Mouse (Mus musculus) liver, embryonic 12.5 days (tissue): ENCODE measurements around the gene Wnt16. TPM values are rescaled to one million over a fixed set of nuclear protein-coding genes. Genes with fewer than 3 reads are reported as not detected.
A peak's percentile ranks its signal among the peaks of the same experiment; 100 is the strongest.

ENCODE experiments used
- ATAC-seq: fragments of 200-750 bp; cut with Nextera tagmentation; 2 replicates; pipeline ENCODE4 v1.8.0; 2017; ENCODE audit warnings: moderate number of reproducible peaks, mild to moderate bottlenecking, moderate library complexity
- H3K27ac ChIP-seq: fragments of 300-500 bp; sonication (generic); 2 replicates; pipeline ENCODE4 v1.5.1; 2016; ENCODE audit warnings: mild to moderate bottlenecking
- H3K27me3 ChIP-seq: fragments of 300-500 bp; sonication (generic); replicated peaks from 2 replicates; pipeline ENCODE4 v1.6.1; 2016; ENCODE audit warnings: mild to moderate bottlenecking, moderate library complexity
- H3K36me3 ChIP-seq: fragments of 300-500 bp; sonication (generic); 2 replicates; pipeline ENCODE4 v1.6.1; 2016; ENCODE audit warnings: mild to moderate bottlenecking, moderate library complexity
- H3K4me1 ChIP-seq: fragments of 300-500 bp; sonication (generic); 2 replicates; pipeline ENCODE4 v1.6.1; 2016
- H3K4me2 ChIP-seq: fragments of 300-500 bp; sonication (generic); 2 replicates; pipeline ENCODE4 v1.6.1; 2016; ENCODE audit warnings: mild to moderate bottlenecking, moderate library complexity
- H3K4me3 ChIP-seq: fragments of 300-500 bp; sonication (generic); 2 replicates; pipeline ENCODE4 v1.5.1; 2016; ENCODE audit warnings: mild to moderate bottlenecking, moderate library complexity
- H3K9ac ChIP-seq: fragments of 300-500 bp; sonication (generic); 2 replicates; pipeline ENCODE4 v1.6.1; 2016; ENCODE audit warnings: mild to moderate bottlenecking, moderate library complexity
- H3K9me3 ChIP-seq: fragments of 300-500 bp; sonication (generic); replicated peaks from 2 replicates; pipeline ENCODE4 v1.6.1; 2016; ENCODE audit warnings: mild to moderate bottlenecking, moderate library complexity
- WGBS: fragments of 180-500 bp; shearing (Covaris S2); methylation state at CpG from one replicate; pipeline ENCODE4 v1.1.7; 2016; ENCODE audit not compliant: insufficient replicate concordance; 5-methylcytosine and 5-hydroxymethylcytosine counted together
- polyA plus RNA-seq: library from polyadenylated mRNA; unstranded; fragments of >200 nt; fragmentation: Nextera tagmentation; extraction: Ambion mirVana; gene quantifications from 2 replicates; pipeline ENCODE4 v1.2.1, GENCODE M21; 2016

Wnt16 gene
- polyA plus RNA-seq, 1 experiment from 2014 or later: 0.26 TPM

DNA sequence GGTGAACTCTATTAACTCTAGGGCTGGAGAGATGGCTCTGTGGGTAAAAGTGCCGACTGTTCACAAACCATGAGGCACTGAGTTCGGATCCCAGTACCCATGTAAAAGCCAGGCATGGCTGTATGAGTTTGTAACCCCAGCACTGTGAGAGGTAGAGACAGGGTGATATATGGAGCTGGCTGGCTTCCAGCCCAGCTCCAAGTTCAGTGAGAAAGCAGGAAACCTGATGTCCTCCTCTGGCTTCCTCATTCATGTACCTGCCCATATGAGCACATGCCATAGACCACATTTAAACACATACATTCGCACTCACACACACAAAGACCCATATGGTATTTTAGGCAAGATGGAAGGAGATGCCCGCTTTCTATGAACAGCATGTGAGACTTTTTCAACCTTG lies 5.6 kb upstream of the Wnt16 start:
- Histone ChIP-seq H3K9ac (no peak overlapping the region), H3K36me3 (no peaks in the 10 kb centered on the region), H3K27me3 (peaks cover 11% of the 10 kb centered on the region), H3K27ac (no peak overlapping the region), H3K4me3 (no peak overlapping the region), H3K4me2 (no peak overlapping the region), H3K9me3 (no peaks in the 10 kb centered on the region), H3K4me1 (no peaks in the 10 kb centered on the region)
- ATAC-seq: no peak
- 66% methylated on average over 4 of the region's 4 CpGs for WGBS

DNA sequence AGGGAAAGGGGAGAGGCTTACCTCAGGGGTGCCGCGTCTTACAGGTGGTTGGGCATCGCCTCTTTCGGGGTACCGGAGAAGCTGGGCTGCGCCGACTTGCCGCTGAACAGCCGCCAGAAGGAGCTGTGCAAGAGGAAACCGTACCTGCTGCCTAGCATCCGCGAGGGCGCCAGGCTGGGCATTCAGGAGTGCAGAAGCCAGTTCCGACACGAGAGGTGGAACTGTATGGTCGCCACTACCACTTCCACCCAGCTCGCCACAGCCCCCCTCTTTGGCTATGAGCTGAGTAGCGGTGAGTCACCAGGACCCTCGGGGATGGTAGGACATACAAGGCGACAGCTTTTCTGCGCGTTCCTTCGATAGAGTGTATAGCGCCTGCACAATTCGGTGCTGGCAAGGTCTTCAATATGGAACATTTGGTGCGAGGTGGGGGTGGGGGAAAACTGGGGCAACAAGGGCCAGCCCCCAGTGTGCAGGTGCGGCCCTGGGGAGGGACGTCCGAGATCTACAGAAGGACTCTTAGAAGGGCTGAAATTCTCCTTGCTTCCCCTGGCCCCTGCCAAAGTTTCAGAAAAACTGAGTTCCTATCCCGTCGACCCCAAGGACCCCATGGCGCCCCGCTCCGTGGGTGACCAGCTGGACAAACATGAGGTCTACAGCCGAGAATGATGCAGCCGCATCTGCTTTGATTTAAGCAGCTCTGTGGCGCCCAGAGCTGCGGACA lies 872 bp downstream of the Wnt16 start:
- 2% methylated on average over 38 of the region's 38 CpGs for WGBS
- H3K4me3 ChIP-seq: peak overlapping the region; percentile 28
- no peak overlapping the region for H3K9ac ChIP-seq
- ATAC-seq: 0 out of 2 replicates have a peak, but pooled peaks have one; percentile 13
- H3K9me3 ChIP-seq: no peaks in the 10 kb centered on the region
- H3K27ac ChIP-seq: no peak overlapping the region
- peak overlapping the region; percentile 56 for H3K4me2 ChIP-seq
- peaks cover 7% of the 10 kb centered on the region; the same call in 1 of the 2 replicates for H3K4me1 ChIP-seq
- no peaks in the 10 kb centered on the region for H3K36me3 ChIP-seq
- peaks cover 43% of the 10 kb centered on the region for H3K27me3 ChIP-seq

DNA sequence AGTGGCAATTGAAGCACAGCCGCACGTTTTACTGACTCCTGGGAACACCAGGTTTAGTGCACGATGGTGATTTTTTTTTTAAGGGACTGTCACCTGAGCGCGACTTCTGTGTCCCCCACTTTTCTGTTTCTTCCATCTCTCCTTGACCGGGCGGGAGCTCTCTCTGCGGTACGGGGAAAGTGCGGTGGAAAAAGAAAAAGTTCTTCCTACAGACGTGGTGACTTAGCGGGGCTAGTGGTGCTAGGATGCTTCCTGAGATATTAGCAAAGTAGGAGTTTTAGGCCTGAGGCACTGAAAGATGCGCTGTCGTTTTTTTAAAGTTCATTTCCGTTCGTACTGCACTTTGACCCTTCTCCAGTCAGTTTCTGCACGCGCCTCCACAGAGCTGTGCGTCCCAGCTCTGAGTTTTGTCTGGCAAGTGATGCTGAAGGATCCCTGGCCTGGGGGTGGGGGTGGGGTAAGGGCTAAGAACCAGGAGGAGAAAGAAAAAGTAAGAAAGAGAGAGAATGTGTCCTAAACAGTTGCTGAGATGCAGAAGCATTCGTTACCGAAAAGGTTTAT lies 1.5 kb downstream of the Wnt16 start:
- 6% methylated on average over 21 of the region's 21 CpGs for WGBS
- no peak for ATAC-seq
- H3K27me3 ChIP-seq: peaks cover 43% of the 10 kb centered on the region
- H3K9me3 ChIP-seq: no peaks in the 10 kb centered on the region
- H3K27ac ChIP-seq: no peak overlapping the region
- H3K36me3 ChIP-seq: no peaks in the 10 kb centered on the region
- H3K4me2 ChIP-seq: peak overlapping the region; percentile 56
- peak overlapping the region; percentile 28 for H3K4me3 ChIP-seq
- H3K4me1 ChIP-seq: peaks cover 7% of the 10 kb centered on the region; the same call in 1 of the 2 replicates
- H3K9ac ChIP-seq: no peak overlapping the region

DNA sequence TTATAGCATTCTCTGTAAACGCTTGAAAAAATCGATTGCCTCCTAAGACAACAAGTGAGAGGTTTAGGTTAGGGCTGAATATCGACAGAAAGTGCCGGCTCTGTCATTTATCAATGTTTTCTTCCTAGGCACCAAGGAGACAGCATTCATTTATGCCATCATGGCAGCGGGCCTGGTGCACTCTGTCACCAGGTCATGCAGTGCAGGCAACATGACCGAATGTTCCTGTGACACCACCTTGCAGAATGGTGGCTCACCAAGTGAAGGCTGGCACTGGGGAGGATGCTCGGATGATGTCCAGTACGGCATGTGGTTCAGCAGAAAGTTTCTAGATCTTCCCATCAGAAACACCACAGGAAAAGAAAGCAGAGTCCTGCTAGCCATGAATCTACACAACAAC lies 2.8 kb downstream of the Wnt16 start:
- Histone ChIP-seq H3K27me3 (peaks cover 43% of the 10 kb centered on the region), H3K9me3 (no peaks in the 10 kb centered on the region), H3K4me3 (no peak overlapping the region), H3K4me1 (peaks cover 7% of the 10 kb centered on the region; the same call in 1 of the 2 replicates), H3K4me2 (no peak overlapping the region), H3K27ac (no peak overlapping the region), H3K36me3 (no peaks in the 10 kb centered on the region), H3K9ac (no peak overlapping the region)
- 69% methylated on average over 8 of the region's 8 CpGs for WGBS
- no peak for ATAC-seq

DNA sequence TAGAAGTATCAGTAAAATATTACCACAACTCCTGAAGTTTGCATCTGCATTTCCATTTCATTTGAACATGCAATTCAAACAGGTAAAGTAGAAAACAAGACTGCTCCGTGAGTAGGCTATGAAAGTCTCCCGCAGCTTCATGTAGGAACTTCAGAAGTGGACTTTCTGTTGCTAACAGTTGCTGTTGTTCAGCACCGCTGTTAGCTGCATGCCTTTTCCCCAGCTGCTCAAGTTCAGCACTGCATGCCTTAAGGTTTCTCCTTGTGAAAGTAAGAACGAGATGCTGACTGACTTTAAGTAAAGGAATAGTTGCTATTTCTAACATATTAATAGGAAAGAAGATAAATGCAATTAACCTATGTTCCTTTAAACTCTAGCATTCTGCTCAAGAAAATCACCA lies 4.0 kb downstream of the Wnt16 start:
- Histone ChIP-seq H3K4me1 (peaks cover 7% of the 10 kb centered on the region; the same call in 1 of the 2 replicates), H3K4me3 (no peak overlapping the region), H3K9me3 (no peaks in the 10 kb centered on the region), H3K27ac (no peak overlapping the region), H3K27me3 (peaks cover 36% of the 10 kb centered on the region), H3K9ac (no peak overlapping the region), H3K36me3 (no peaks in the 10 kb centered on the region), H3K4me2 (no peak overlapping the region)
- WGBS: 39% methylated on average over 4 of the region's 4 CpGs
- no peak for ATAC-seq

DNA sequence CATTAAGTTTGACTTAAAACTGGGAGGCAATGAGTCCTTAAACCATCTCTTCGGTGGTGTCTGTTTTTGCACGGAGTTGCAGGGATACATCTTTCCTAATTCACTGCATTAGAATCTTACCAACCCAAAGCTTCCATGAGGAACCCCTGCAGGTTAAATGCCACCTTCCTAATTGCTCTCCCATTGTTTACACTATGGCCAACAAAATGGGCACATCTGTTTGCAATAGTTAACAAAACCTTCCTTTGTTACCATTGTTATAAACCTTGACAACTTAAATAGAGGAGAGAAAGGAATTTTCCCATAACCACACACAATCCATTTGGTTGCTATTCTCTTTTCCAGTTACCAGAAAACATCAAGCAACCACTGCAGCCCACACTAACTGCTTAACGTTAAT lies 5.9 kb downstream of the Wnt16 start:
- Histone ChIP-seq H3K4me2 (no peak overlapping the region), H3K27ac (no peak overlapping the region), H3K36me3 (no peaks in the 10 kb centered on the region), H3K27me3 (peaks cover 17% of the 10 kb centered on the region), H3K9me3 (no peaks in the 10 kb centered on the region), H3K4me3 (no peak overlapping the region), H3K4me1 (peaks cover 2% of the 10 kb centered on the region; the same call in 1 of the 2 replicates), H3K9ac (no peak overlapping the region)
- 59% methylated on average over 3 of the region's 3 CpGs for WGBS
- ATAC-seq: no peak

DNA sequence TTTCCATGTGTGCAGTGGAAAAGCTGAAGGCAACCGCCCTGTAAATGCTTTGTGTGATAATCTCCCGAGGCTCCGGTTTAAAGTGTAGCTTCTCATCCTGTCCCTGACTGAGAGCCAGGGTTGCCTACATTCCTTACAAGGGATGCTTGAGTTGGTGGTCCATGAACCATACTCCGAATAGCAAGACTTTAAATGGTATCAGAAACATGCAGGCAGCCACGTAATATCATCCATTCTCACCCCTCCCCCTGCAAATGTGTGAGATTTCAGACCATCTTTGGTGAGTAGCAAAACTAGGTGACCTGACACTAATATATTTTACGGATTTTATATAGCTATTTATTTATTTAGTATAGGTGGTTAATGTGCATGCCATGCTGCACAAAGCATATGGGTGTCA lies 9.0 kb downstream of the Wnt16 start:
- no peaks in the 10 kb centered on the region for H3K9me3 ChIP-seq
- WGBS: 64% methylated on average over 6 of the region's 6 CpGs
- H3K4me1 ChIP-seq: no peaks in the 10 kb centered on the region
- H3K9ac ChIP-seq: no peak overlapping the region
- no peak overlapping the region for H3K4me3 ChIP-seq
- no peak overlapping the region for H3K4me2 ChIP-seq
- H3K36me3 ChIP-seq: no peaks in the 10 kb centered on the region
- no peaks in the 10 kb centered on the region; the same call in 1 of the 2 replicates for H3K27me3 ChIP-seq
- ATAC-seq: no peak
- H3K27ac ChIP-seq: no peak overlapping the region

DNA sequence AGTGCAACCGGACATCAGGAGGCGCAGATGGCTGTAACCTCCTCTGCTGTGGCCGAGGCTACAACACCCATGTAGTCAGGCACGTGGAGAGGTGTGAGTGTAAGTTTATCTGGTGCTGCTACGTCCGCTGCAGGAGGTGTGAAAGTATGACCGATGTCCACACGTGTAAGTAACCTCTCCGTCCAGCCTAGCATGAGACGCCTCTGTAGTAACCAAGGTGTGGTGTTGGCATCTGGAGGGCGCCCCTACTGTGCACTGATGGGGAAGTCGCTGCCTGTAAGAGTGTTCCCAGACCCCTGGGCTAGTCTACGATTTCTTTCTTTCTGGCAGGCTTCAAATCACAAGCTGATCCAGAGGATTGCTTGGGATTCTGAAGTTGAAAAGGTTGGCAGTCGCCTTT lies 10.0 kb downstream of the Wnt16 start:
- no peak overlapping the region for H3K4me3 ChIP-seq
- H3K9ac ChIP-seq: no peak overlapping the region
- no peaks in the 10 kb centered on the region; the same call in 1 of the 2 replicates for H3K27me3 ChIP-seq
- 56% methylated on average over 14 of the region's 14 CpGs for WGBS
- H3K4me1 ChIP-seq: no peaks in the 10 kb centered on the region
- no peaks in the 10 kb centered on the region for H3K9me3 ChIP-seq
- H3K27ac ChIP-seq: no peak overlapping the region
- no peaks in the 10 kb centered on the region for H3K36me3 ChIP-seq
- no peak for ATAC-seq
- no peak overlapping the region for H3K4me2 ChIP-seq

DNA sequence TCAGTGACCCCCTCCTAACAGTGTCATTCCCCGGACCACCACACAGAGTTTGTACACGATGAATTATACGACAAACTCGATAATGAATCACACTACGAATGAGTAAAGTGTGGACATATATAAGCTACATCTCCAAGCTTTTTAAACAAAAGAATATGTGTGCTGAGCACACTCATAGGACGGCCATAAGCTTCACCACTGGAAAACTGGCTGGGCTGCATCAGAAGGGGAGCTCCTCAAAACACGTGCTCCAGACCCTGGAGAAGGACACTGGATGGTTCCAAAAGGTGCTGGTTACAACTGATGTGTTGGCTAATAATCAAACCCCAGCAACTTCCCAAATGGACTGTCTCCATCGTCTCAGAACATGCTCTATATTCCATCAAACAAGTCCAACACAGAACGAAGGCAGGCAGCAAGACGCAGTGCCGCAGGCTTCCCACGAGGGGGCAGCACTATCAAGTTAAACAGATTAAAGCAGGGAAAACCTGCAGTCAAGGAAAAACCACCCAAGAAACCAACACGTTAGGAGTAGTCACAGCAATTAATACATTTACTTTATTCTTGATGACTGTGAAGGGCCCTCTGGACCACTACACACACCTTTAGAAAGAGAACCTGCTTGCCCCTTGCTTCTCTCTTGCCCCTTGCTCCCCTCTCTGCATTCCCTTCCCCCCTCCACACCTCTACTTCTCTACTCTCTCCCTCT lies 37.5 kb downstream of the Wnt16 start:
- peak; percentile 35; the same call in 1 of the 2 replicates for ATAC-seq
- Histone ChIP-seq H3K4me3 (no peak overlapping the region), H3K4me1 (no peaks in the 10 kb centered on the region), H3K27ac (no peak overlapping the region), H3K36me3 (peaks cover 41% of the 10 kb centered on the region), H3K9ac (no peak overlapping the region), H3K27me3 (no peaks in the 10 kb centered on the region), H3K4me2 (no peak overlapping the region), H3K9me3 (no peaks in the 10 kb centered on the region)
- WGBS: 53% methylated on average over 13 of the region's 13 CpGs

DNA sequence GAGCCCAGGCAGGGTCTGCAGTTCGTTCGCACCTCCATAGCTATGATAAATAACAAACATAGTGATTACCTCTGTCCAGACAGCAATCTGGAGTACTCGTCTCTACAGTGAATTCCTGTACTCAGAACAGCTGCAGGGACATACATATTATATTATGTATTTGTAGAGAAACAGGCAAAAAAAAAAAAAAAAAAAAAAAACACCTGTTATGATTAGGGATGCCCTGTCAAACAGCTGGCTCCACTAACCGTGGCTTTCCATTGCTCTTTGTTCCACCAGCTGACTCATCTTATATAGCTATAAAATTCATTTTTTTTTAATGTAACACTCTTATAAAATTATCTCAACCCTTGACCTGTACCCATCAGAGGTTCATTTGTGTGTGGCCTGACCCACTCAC lies 38.3 kb downstream of the Wnt16 start:
- H3K4me3 ChIP-seq: no peak overlapping the region
- no peaks in the 10 kb centered on the region for H3K9me3 ChIP-seq
- H3K9ac ChIP-seq: no peak overlapping the region
- no peak overlapping the region for H3K4me2 ChIP-seq
- no peak for ATAC-seq
- no peaks in the 10 kb centered on the region for H3K4me1 ChIP-seq
- peaks cover 34% of the 10 kb centered on the region for H3K36me3 ChIP-seq
- 69% methylated on average over 4 of the region's 4 CpGs for WGBS
- no peaks in the 10 kb centered on the region for H3K27me3 ChIP-seq
- H3K27ac ChIP-seq: no peak overlapping the region

DNA sequence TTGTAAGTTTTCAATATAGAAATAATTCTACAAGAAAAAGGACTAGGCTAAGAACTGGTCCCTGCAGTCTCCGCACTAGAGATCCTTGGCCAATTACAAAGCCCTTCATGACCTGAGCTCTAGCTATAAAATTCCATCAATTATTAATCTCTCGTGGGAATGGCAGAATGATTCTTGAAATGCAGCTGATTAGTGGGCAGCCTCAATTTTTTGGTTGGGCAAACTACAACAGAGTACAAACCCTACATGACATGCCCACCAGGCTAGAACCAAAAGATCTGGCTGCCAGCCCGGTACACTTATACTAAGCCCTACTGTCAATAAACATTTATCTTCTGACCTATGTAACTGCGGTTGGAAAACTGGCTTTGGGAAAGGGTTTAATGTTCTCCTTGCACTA lies 39.1 kb downstream of the Wnt16 start:
- H3K9ac ChIP-seq: no peak overlapping the region
- H3K27me3 ChIP-seq: no peaks in the 10 kb centered on the region
- H3K27ac ChIP-seq: no peak overlapping the region
- H3K4me1 ChIP-seq: no peaks in the 10 kb centered on the region
- WGBS: 74% methylated on average over 4 of the region's 4 CpGs
- ATAC-seq: no peak
- peaks cover 36% of the 10 kb centered on the region for H3K36me3 ChIP-seq
- H3K4me3 ChIP-seq: no peak overlapping the region
- no peaks in the 10 kb centered on the region for H3K9me3 ChIP-seq
- H3K4me2 ChIP-seq: no peak overlapping the region

DNA sequence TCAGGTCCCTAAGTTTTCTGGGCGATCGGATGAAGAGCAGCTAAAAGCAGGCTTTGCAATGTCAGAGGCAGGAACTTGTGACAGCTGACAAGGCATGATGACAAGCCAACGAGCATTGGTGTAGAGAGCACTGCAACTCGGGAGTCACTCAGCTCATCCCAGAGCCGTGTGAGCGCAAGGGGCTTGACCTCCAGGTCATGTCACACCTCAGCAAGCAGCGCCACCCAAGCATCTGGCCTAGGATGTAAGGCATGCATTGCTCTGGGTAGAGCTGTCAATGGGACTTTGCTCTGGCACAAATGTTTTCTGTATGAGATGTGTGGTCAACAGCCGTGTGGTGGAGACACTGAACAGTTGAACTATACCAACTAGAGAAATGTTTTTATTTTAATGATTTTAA lies 39.9 kb downstream of the Wnt16 start:
- no peak for ATAC-seq
- 71% methylated on average over 8 of the region's 8 CpGs for whole genome bisulfite sequencing

More for the DNA sequence above, 39.9 kb downstream of the Wnt16 start:
- no peaks in the 10 kb centered on the region for H3K27me3 ChIP-seq
- no peaks in the 10 kb centered on the region for H3K4me1 ChIP-seq
- no peak overlapping the region for H3K4me2 ChIP-seq
- H3K9me3 ChIP-seq: no peaks in the 10 kb centered on the region
- H3K4me3 ChIP-seq: no peak overlapping the region
- H3K9ac ChIP-seq: no peak overlapping the region
- H3K27ac ChIP-seq: no peak overlapping the region
- peaks cover 34% of the 10 kb centered on the region for H3K36me3 ChIP-seq
